Mouse (Mus musculus): ENCODE data around the gene 4933406M09Rik. TPM values are rescaled to one million over a fixed set of nuclear protein-coding genes. Genes with fewer than 3 reads are reported as not detected.
A peak's percentile ranks its signal among the peaks of the same experiment; 100 is the strongest.

Gene 4933406M09Rik
- polyA plus RNA-seq, 1 experiment from 2014 or later: not detected

DNA sequence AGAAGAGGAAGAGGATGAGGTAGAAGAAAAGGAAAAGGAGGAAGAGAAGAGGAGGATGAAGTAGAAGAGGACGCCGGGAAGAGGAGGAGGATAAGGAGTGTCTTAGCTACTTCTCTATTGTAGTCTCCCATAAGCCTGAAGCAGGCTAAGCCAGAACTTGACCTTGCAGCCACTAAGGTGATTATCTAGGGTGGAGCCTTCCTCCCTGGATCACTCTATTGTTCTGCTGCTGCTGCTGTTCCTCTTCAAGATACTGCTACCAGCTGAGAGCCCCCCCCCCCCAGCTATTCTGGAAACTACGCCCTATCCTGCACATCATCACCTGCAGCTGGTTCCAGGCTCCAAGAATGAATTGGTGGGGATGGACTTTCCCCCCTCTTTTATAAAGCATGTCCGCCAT lies 1.2 kb upstream of the 4933406M09Rik start:
- Histone ChIP-seq H3K27me3 (replicated peaks) (no peaks in the 10 kb centered on the region), H3K4me1 (peaks cover 5% of the 10 kb centered on the region; the same call in 1 of the 2 replicates), H3K4me2 (no peak overlapping the region), H3K9ac (no peak overlapping the region), H3K4me3 (replicated peaks) (no peak overlapping the region), H3K36me3 (no peaks in the 10 kb centered on the region), H3K9me3 (no peaks in the 10 kb centered on the region), H3K27ac (no peak overlapping the region)
- no peak for ATAC-seq (ENCODE audit: insufficient read depth, low FRiP score, low read depth)
- WGBS: 71% methylated on average over 4 of the region's 4 CpGs

DNA sequence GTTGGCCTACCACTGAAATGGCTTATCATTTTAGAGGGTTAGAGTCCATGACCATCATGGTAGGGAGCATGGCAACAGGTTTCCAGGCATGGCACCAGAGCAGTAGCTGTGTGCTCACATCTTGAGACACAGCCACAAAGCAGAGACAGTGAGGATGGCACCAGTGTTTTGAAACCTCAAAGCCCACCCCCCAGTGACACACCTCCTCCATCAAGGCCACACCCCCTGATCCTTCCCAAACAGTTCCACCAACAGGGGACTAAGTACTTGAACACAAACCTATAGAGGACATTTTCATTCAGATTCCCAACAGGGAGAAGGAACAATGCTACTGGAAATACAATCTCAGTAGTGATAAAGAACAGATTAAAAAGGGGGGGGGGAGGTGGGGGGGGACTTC lies 564 bp upstream of the 4933406M09Rik start:
- H3K9ac ChIP-seq: no peak overlapping the region

DNA sequence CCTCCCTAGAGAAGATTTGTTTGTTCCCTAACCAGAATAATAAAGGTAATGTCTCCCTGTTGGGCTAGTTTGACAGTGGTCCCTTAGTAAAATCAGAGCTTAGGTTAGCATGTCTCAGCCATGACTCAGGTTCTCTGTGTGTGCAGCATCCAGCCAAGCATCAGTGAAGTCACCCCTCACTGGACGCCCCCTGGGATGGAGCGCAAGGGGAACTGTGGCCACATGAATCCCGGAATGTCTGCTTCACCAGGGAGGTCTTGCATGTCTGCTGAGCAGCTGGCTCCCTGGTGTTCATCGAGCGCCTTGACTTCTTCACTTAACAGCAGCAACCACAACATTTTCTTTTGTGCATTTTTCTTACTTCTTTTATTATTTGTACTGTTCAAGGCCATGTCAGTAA lies 8.1 kb downstream of the 4933406M09Rik start:
- H3K27me3 ChIP-seq (replicated peaks): no peaks in the 10 kb centered on the region
- H3K4me3 ChIP-seq (replicated peaks): no peak overlapping the region
- no peaks in the 10 kb centered on the region for H3K9me3 ChIP-seq
- no peak for ATAC-seq (ENCODE audit: insufficient read depth, low FRiP score, low read depth)
- H3K9ac ChIP-seq: no peak overlapping the region
- H3K27ac ChIP-seq: no peak overlapping the region
- H3K4me2 ChIP-seq: no peak overlapping the region
- WGBS: 35% methylated on average over 5 of the region's 5 CpGs
- H3K4me1 ChIP-seq: no peaks in the 10 kb centered on the region
- H3K36me3 ChIP-seq: no peaks in the 10 kb centered on the region

More for the DNA sequence above, 564 bp upstream of the 4933406M09Rik start:
- peaks cover 5% of the 10 kb centered on the region; the same call in 1 of the 2 replicates for H3K4me1 ChIP-seq
- no peak overlapping the region for H3K4me3 ChIP-seq (replicated peaks)
- no peaks in the 10 kb centered on the region for H3K9me3 ChIP-seq
- ATAC-seq (ENCODE audit: insufficient read depth, low FRiP score, low read depth): no peak
- H3K27me3 ChIP-seq (replicated peaks): no peaks in the 10 kb centered on the region
- H3K27ac ChIP-seq: no peak overlapping the region
- H3K36me3 ChIP-seq: no peaks in the 10 kb centered on the region
- no peak overlapping the region for H3K4me2 ChIP-seq

DNA sequence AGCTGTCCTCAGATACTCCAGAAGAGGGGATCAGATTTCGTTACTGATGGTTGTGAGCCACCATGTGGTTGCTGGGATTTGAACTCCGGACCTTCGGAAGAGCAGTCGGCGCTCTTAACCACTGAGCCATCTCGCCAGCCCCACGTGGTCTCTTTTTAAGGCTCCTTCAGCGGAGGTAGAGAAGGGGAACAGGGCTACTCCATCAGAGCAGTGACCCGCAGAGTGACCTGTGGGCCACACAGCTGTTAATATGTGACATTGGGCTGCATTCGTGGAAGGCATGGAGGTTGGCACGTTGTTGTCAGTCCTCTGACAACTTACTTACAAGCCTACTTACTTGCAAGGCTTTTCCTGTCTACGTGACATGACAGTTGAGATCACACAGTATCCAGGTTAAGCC lies 12.5 kb downstream of the 4933406M09Rik start:
- no peak overlapping the region for H3K4me3 ChIP-seq (replicated peaks)
- WGBS: 87% methylated on average over 12 of the region's 12 CpGs
- H3K9ac ChIP-seq: no peak overlapping the region
- H3K4me1 ChIP-seq: no peaks in the 10 kb centered on the region
- no peak overlapping the region for H3K4me2 ChIP-seq
- H3K27ac ChIP-seq: no peak overlapping the region
- H3K9me3 ChIP-seq: no peaks in the 10 kb centered on the region
- ATAC-seq (ENCODE audit: insufficient read depth, low FRiP score, low read depth): no peak
- H3K27me3 ChIP-seq (replicated peaks): no peaks in the 10 kb centered on the region
- no peaks in the 10 kb centered on the region for H3K36me3 ChIP-seq

GRCm38 (mm10) chr1:134399735-134400134 lies 14.0 kb downstream of the 4933406M09Rik start:
- no peaks in the 10 kb centered on the region for H3K4me1 ChIP-seq
- no peak overlapping the region for H3K27ac ChIP-seq
- 57% methylated on average over 5 of the region's 5 CpGs for WGBS
- H3K9ac ChIP-seq: no peak overlapping the region
- no peak overlapping the region for H3K4me3 ChIP-seq (replicated peaks)
- ATAC-seq (ENCODE audit: insufficient read depth, low FRiP score, low read depth): no peak
- no peaks in the 10 kb centered on the region for H3K36me3 ChIP-seq
- no peaks in the 10 kb centered on the region for H3K27me3 ChIP-seq (replicated peaks)
- H3K9me3 ChIP-seq: no peaks in the 10 kb centered on the region
- H3K4me2 ChIP-seq: no peak overlapping the region

- peaks cover 13% of the 10 kb centered on the region for H3K36me3 ChIP-seq
- peak within 1 kb of the TSS; percentile 80 for H3K27ac ChIP-seq
- peak within 1 kb of the TSS; percentile 82 for H3K4me3 ChIP-seq (replicated peaks)
- peak; percentile 97 for ATAC-seq (ENCODE audit: insufficient read depth, low FRiP score, low read depth)
- no peaks in the 10 kb centered on the region for H3K27me3 ChIP-seq (replicated peaks)
- H3K9me3 ChIP-seq: no peaks in the 10 kb centered on the region
- H3K4me2 ChIP-seq: peak within 1 kb of the TSS; percentile 83
- WGBS: under 1% methylated on average over 43 of the region's 43 CpGs
- H3K4me1 ChIP-seq: peaks cover 6% of the 10 kb centered on the region; the same call in 1 of the 2 replicates
- peak within 1 kb of the TSS; percentile 79 for H3K9ac ChIP-seq
Observed at GRCm38 (mm10) chr1:134405509-134406413, 20.0 kb downstream of the 4933406M09Rik start, which contains the start of gene Cyb5r1. TSS of gene Cyb5r1 (plus strand) at chr1:134405559.

DNA sequence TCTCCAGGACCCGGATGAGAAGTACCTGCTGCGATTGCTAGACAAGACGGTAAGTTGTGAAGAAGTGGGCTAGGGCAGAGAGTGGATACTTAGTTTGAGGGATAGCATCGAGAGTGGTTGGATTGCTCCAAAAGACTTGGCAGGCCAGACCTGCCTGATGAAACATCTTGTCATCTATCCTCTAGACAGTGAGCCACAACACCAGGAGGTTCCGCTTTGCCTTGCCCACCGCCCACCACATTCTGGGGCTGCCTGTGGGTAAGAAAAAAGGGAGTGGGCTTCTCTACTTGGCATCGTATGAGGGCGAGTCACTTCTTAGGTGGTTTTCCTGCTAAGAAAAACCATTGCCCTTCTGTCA lies 20.7 kb downstream of the 4933406M09Rik start:
- H3K27me3 ChIP-seq (replicated peaks): no peaks in the 10 kb centered on the region
- no peak; the same call in 1 of the 2 replicates for ATAC-seq (ENCODE audit: insufficient read depth, low FRiP score, low read depth)
- H3K4me3 ChIP-seq (replicated peaks): peak overlapping the region; percentile 82
- H3K27ac ChIP-seq: peak overlapping the region; percentile 80
- peaks cover 6% of the 10 kb centered on the region; the same call in 1 of the 2 replicates for H3K4me1 ChIP-seq
- H3K4me2 ChIP-seq: peak overlapping the region; percentile 83
- no peaks in the 10 kb centered on the region for H3K9me3 ChIP-seq
- peaks cover 18% of the 10 kb centered on the region for H3K36me3 ChIP-seq
- H3K9ac ChIP-seq: peak overlapping the region; percentile 79
- WGBS: 18% methylated on average over 8 of the region's 8 CpGs

DNA sequence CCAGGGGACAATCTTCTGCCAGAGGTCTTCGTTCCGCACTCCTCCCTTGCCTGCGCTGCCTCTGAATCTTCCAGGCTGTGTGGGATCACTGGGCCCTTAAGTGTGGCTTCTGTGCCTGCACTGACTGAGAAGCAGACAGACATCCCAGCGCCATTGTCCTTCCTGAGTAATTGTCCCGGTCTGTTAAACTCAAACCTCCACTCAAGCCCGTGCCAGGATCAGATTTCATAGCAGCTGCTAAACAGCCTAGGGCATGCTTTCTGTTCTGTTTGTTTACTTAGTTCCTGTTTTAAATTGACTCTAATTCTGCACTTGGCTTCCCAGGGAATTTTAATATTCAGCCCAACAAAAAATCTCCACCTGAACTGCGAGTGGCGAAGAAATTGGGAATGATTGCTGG lies 22.3 kb downstream of the 4933406M09Rik start:
- Histone ChIP-seq H3K27ac (no peak overlapping the region), H3K4me1 (peaks cover 6% of the 10 kb centered on the region; the same call in 1 of the 2 replicates), H3K4me2 (no peak overlapping the region), H3K9me3 (no peaks in the 10 kb centered on the region), H3K36me3 (peaks cover 18% of the 10 kb centered on the region), H3K4me3 (replicated peaks) (no peak overlapping the region), H3K27me3 (replicated peaks) (no peaks in the 10 kb centered on the region), H3K9ac (no peak overlapping the region)
- ATAC-seq (ENCODE audit: insufficient read depth, low FRiP score, low read depth): no peak
- WGBS: 77% methylated on average over 8 of the region's 8 CpGs

GRCm38 (mm10) chr1:134411706-134412629 lies 26.2 kb downstream of the 4933406M09Rik start:
- H3K4me2 ChIP-seq: no peak overlapping the region
- peaks cover 18% of the 10 kb centered on the region for H3K36me3 ChIP-seq
- no peaks in the 10 kb centered on the region for H3K9me3 ChIP-seq
- no peaks in the 10 kb centered on the region for H3K27me3 ChIP-seq (replicated peaks)
- no peak for ATAC-seq (ENCODE audit: insufficient read depth, low FRiP score, low read depth)
- H3K4me1 ChIP-seq: peaks cover 16% of the 10 kb centered on the region
- WGBS: 87% methylated on average over 9 of the region's 9 CpGs
- no peak overlapping the region for H3K4me3 ChIP-seq (replicated peaks)
- no peak overlapping the region for H3K27ac ChIP-seq
- no peak overlapping the region for H3K9ac ChIP-seq

GRCm38 (mm10) chr1:134414038-134414437 lies 28.3 kb downstream of the 4933406M09Rik start:
- H3K27me3 ChIP-seq (replicated peaks): no peaks in the 10 kb centered on the region
- peak overlapping the region; percentile 70 for H3K4me2 ChIP-seq
- peaks cover 16% of the 10 kb centered on the region for H3K36me3 ChIP-seq
- no peak overlapping the region for H3K9ac ChIP-seq
- H3K9me3 ChIP-seq: no peaks in the 10 kb centered on the region
- ATAC-seq (ENCODE audit: insufficient read depth, low FRiP score, low read depth): no peak
- H3K27ac ChIP-seq: peak overlapping the region; percentile 94
- peaks cover 34% of the 10 kb centered on the region for H3K4me1 ChIP-seq
- H3K4me3 ChIP-seq (replicated peaks): peak overlapping the region; percentile 80; the same call in 1 of the 2 replicates
- 45% methylated on average over 2 of the region's 2 CpGs for WGBS

- Histone ChIP-seq H3K4me1 (peaks cover 40% of the 10 kb centered on the region), H3K4me2 (peak overlapping the region; percentile 70), H3K9me3 (no peaks in the 10 kb centered on the region), H3K9ac (peak overlapping the region; percentile 22; the same call in 1 of the 2 replicates), H3K4me3 (replicated peaks) (peak overlapping the region; percentile 80), H3K27me3 (replicated peaks) (no peaks in the 10 kb centered on the region), H3K36me3 (peaks cover 10% of the 10 kb centered on the region), H3K27ac (peak overlapping the region; percentile 94)
- WGBS: 10% methylated on average over 11 of the region's 11 CpGs
- ATAC-seq (ENCODE audit: insufficient read depth, low FRiP score, low read depth): no peak
Observed at GRCm38 (mm10) chr1:134414501-134415167, 28.9 kb downstream of the 4933406M09Rik start.

All from stomach, embryonic 15.5 days (tissue).